14 mouse cellular contexts compared by ENCODE assay signal in the genomic region with DNA sequence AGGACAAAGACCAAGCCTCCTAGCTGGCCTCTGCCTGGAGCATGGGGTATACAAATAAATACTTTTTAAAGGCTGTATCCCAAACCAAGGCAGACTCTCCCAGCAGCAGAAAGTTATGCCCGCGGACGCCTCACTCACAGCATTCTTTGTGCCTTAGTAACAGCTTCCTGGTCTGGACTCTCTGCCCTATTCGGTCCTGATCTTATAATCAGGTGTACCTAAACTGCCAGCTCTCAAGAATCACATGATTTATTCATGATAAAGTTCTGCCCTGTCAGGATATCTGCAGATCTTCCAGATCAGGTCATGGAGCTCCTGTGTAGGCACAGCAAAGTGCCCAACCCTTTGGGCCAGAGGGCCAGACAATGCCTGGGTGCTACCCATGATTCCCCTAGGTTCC. TPM values are rescaled to one million over a fixed set of nuclear protein-coding genes. Genes with fewer than 3 reads are reported as not detected.
DNase-seq lines count a peak whose midpoint lies in the region; ATAC-seq and TF ChIP-seq lines count a peak whose summit lies in the region.
"Had no signal": no experiment of that assay in that cellular context is flagged by ENCODE, and none has a peak within 500 bp of the region (broad histone marks: within the 10 kb centered on the region; RNA-seq: fewer than 3 reads in every experiment).

No protein-coding gene starts in this region.

- DNase-seq in kidney, adult 2 months: peak; percentile 32
- DNase-seq in kidney, postnatal 25 days: no peak
- DNase-seq in 3T3-L1 (ENCODE audit: low read depth, low spot score): peak; percentile 65
- no peak for DNase-seq in layer of hippocampus, adult 2 months (ENCODE audit: low spot score in 2 of 2)
- no peak for DNase-seq in left cerebral cortex, postnatal 10 days (ENCODE audit: extremely low spot score in 1 of 2, low spot score in 2 of 2)
- DNase-seq: gastrocnemius, adult 2 months had no signal

- H3K4me2 ChIP-seq in intestine, embryonic 15.5 days (replicated peaks): peak overlapping the region; percentile 53
- H3K4me2 ChIP-seq in liver, embryonic 15.5 days: peak overlapping the region; percentile 37
- H3K4me2 ChIP-seq: heart, embryonic 13.5 days; limb, embryonic 12.5 days had no signal

- WGBS in kidney, adult 2 months: 29% methylated on average over 4 of the region's 4 CpGs
- WGBS in intestine, embryonic 15.5 days: 36% methylated on average over 4 of the region's 4 CpGs
- 41% methylated on average over 4 of the region's 4 CpGs for WGBS in liver, embryonic 15.5 days (ENCODE audit: insufficient replicate concordance)

- no peak overlapping the region; the same call in 1 of the 2 replicates for H3K9ac ChIP-seq in intestine, embryonic 15.5 days
- no peak overlapping the region for H3K9ac ChIP-seq in liver, embryonic 15.5 days
- H3K9ac ChIP-seq: heart, embryonic 13.5 days; limb, embryonic 12.5 days had no signal

- intact Hi-C loops in left cerebral cortex, postnatal 10 days (cut with DNase I): no loop called here

- peak; percentile 14 for ATAC-seq in intestine, embryonic 15.5 days
- no peak for ATAC-seq in liver, embryonic 15.5 days (ENCODE audit: insufficient read depth)
- no peak for ATAC-seq in monocyte, adult 5-6 weeks (replicated peaks; ENCODE audit: insufficient number of reproducible peaks, low FRiP score, low TSS enrichment, poor library complexity, severe bottlenecking)
- ATAC-seq: Patski had no signal

- peaks cover 13% of the 10 kb centered on the region; the same call in 1 of the 2 replicates for H3K4me1 ChIP-seq in kidney, adult 2 months (ENCODE audit: control insufficient read depth, insufficient read depth, low read length)
- peaks cover 9% of the 10 kb centered on the region for H3K4me1 ChIP-seq in intestine, embryonic 15.5 days (replicated peaks)
- H3K4me1 ChIP-seq in liver, embryonic 15.5 days (replicated peaks): peaks cover 20% of the 10 kb centered on the region

- H3K9me3 ChIP-seq in intestine, embryonic 15.5 days: no peaks in the 10 kb centered on the region
- H3K9me3 ChIP-seq in liver, embryonic 15.5 days (replicated peaks): no peaks in the 10 kb centered on the region
- H3K9me3 ChIP-seq: forebrain, embryonic 10.5 days; heart, embryonic 13.5 days; hindbrain, embryonic 10.5 days; limb, embryonic 12.5 days had no signal

- no peaks in the 10 kb centered on the region for H3K36me3 ChIP-seq in kidney, adult 2 months (ENCODE audit: control insufficient read depth, insufficient read depth, low read length)
- H3K36me3 ChIP-seq in intestine, embryonic 15.5 days: peaks cover 4% of the 10 kb centered on the region; the same call in 1 of the 2 replicates
- 0 out of 2 replicates have a peak, but pooled peaks cover 4% of the 10 kb centered on the region for H3K36me3 ChIP-seq in liver, embryonic 15.5 days (replicated peaks)
- H3K36me3 ChIP-seq: heart, embryonic 13.5 days; hindbrain, embryonic 10.5 days; limb, embryonic 12.5 days had no signal

- peak overlapping the region; percentile 48 for H3K27ac ChIP-seq in kidney, adult 2 months (ENCODE audit: insufficient read depth, low read depth, low read length)
- H3K27ac ChIP-seq in intestine, embryonic 15.5 days: peak overlapping the region; percentile 94
- H3K27ac ChIP-seq in liver, embryonic 15.5 days (replicated peaks): peak overlapping the region; percentile 79
- no peak overlapping the region for H3K27ac ChIP-seq in layer of hippocampus, adult 2 months
- H3K27ac ChIP-seq: gastrocnemius, adult 2 months; hindbrain, embryonic 10.5 days; limb, embryonic 12.5 days had no signal

- H3K4me3 ChIP-seq in kidney, adult 2 months (ENCODE audit: insufficient read depth, low read depth, low read length): no peak overlapping the region
- peak overlapping the region; percentile 18 for H3K4me3 ChIP-seq in intestine, embryonic 15.5 days (replicated peaks)
- H3K4me3 ChIP-seq in liver, embryonic 15.5 days (replicated peaks): no peak overlapping the region
- no peak overlapping the region for H3K4me3 ChIP-seq in layer of hippocampus, adult 2 months
- H3K4me3 ChIP-seq: forebrain, embryonic 10.5 days; gastrocnemius, adult 2 months; heart, embryonic 13.5 days; hindbrain, embryonic 10.5 days; limb, embryonic 12.5 days had no signal

- no peak for TF ChIP-seq CTCF in kidney, adult 2 months (conservative IDR thresholded peaks at IDR 0.05; ENCODE audit: insufficient read depth, insufficient read length, low read depth, low read length)
- TF ChIP-seq CTCF in layer of hippocampus, adult 2 months (conservative IDR thresholded peaks at IDR 0.05): no peak

- H3K27me3 ChIP-seq in kidney, adult 2 months (replicated peaks; ENCODE audit: control insufficient read depth, insufficient read depth, low read length): no peaks in the 10 kb centered on the region
- H3K27me3 ChIP-seq in intestine, embryonic 15.5 days (replicated peaks): no peaks in the 10 kb centered on the region
- H3K27me3 ChIP-seq in liver, embryonic 15.5 days: peaks cover 60% of the 10 kb centered on the region
- H3K27me3 ChIP-seq: Patski had no signal

- TF ChIP-seq POLR2A in kidney, adult 2 months (IDR thresholded peaks at IDR 0.05; ENCODE audit: low read depth, low read length): no peak

RNA-seq across cellular contexts. Expression of a gene that starts 3.4 kb away (rescaled TPM):
- polyA plus RNA-seq in kidney, adult 2 months (2012; rRNA removed): 6.0 and 6.8 TPM in 2 replicates
- polyA plus RNA-seq in intestine, embryonic 15.5 days (2015; fragmentation: Nextera tagmentation; extraction: Ambion mirVana): 61.7 and 71.9 TPM in 2 replicates
- polyA plus RNA-seq in liver, embryonic 15.5 days (2015; fragmentation: Nextera tagmentation; extraction: Ambion mirVana): 11.2 and 14.1 TPM in 2 replicates
- total RNA-seq in monocyte, adult 5-6 weeks (2017): 0.32 TPM in 1 of 3 replicates, not detected in the others
- 1 to 10 TPM; 3.7 TPM for total RNA-seq in layer of hippocampus, adult 2 months (2021)
- 1 to 10 TPM; 8.9 to 9.0 TPM for total RNA-seq in left cerebral cortex, postnatal 10 days (2021)

RNA-seq across cellular contexts. Expression of a gene that starts 54.4 kb away (rescaled TPM):
- 19.7 and 21.0 TPM in 2 replicates for polyA plus RNA-seq in kidney, adult 2 months (2012; rRNA removed)
- 11.6 and 12.2 TPM in 2 replicates for polyA plus RNA-seq in intestine, embryonic 15.5 days (2015; fragmentation: Nextera tagmentation; extraction: Ambion mirVana)
- 2.9 and 3.3 TPM in 2 replicates for polyA plus RNA-seq in liver, embryonic 15.5 days (2015; fragmentation: Nextera tagmentation; extraction: Ambion mirVana)
- 14.4 to 29.8 TPM (median 15.6 TPM) in 3 replicates for total RNA-seq in monocyte, adult 5-6 weeks (2017)
- total RNA-seq in layer of hippocampus, adult 2 months (2021): 10 to 100 TPM; 61.3 to 64.6 TPM
- total RNA-seq in left cerebral cortex, postnatal 10 days (2021): 10 to 100 TPM; 60.4 to 64.9 TPM

Comparison
In these comparisons a context has a peak if more than half of its experiments do, and no peak if none do; other contexts are left out.
1. DNase-seq: peak in kidney, adult 2 months (single experiment) and 3T3-L1 (single experiment); none in kidney, postnatal 25 days (0 of 2), layer of hippocampus, adult 2 months (0 of 2) and left cerebral cortex, postnatal 10 days (0 of 2).